Mouse (Mus musculus): ENCODE measurements around the gene Psmd9. TPM values are rescaled to one million over a fixed set of nuclear protein-coding genes. Genes with fewer than 3 reads are reported as not detected.
"Not testable (repeated sequence)": the region's sequence is repeated elsewhere in the genome, so short reads cannot be mapped to it uniquely, and the experiment has no call there.

Gene Psmd9
- polyA plus RNA-seq, 1 experiment from 2014 or later, result 13.6 TPM

GRCm38 (mm10) chr5:123202771-123203170 is 33.6 kb downstream of the Psmd9 start:
- H3K27ac ChIP-seq; H3K79me2 ChIP-seq (ENCODE audit: inconsistent target); H3K36me3 ChIP-seq (ENCODE audit: inconsistent target); H3K4me3 ChIP-seq (ENCODE audit: inconsistent target): not testable (repeated sequence)
- no CpG with 5 or more reads among the region's 4 CpGs for WGBS (ENCODE audit: missing documents)

GRCm38 (mm10) chr5:123203591-123203990 is 34.4 kb downstream of the Psmd9 start:
- not testable (repeated sequence) for H3K27ac ChIP-seq; H3K4me3 ChIP-seq (ENCODE audit: inconsistent target); H3K79me2 ChIP-seq (ENCODE audit: inconsistent target); H3K36me3 ChIP-seq (ENCODE audit: inconsistent target)
- WGBS (ENCODE audit: missing documents), result 95% methylated on average over 5 of the region's 7 CpGs

GRCm38 (mm10) chr5:123222346-123223050 is 53.3 kb downstream of the Psmd9 start:
- H3K79me2 ChIP-seq (ENCODE audit: inconsistent target); H3K27ac ChIP-seq; H3K36me3 ChIP-seq (ENCODE audit: inconsistent target); H3K4me3 ChIP-seq (ENCODE audit: inconsistent target): not testable (repeated sequence)
- 83% methylated on average over 1 of the region's 5 CpGs for WGBS (ENCODE audit: missing documents)

- WGBS (ENCODE audit: missing documents), result 64% methylated on average over 4 of the region's 4 CpGs
- no peak overlapping the region for H3K4me3 ChIP-seq (ENCODE audit: inconsistent target)
- H3K79me2 ChIP-seq (ENCODE audit: inconsistent target), result no peaks in the 10 kb centered on the region
- H3K27ac ChIP-seq, result no peak overlapping the region
- H3K36me3 ChIP-seq (ENCODE audit: inconsistent target), result no peaks in the 10 kb centered on the region
Measured at GRCm38 (mm10) chr5:123223051-123223410, 53.8 kb downstream of the Psmd9 start.

DNA sequence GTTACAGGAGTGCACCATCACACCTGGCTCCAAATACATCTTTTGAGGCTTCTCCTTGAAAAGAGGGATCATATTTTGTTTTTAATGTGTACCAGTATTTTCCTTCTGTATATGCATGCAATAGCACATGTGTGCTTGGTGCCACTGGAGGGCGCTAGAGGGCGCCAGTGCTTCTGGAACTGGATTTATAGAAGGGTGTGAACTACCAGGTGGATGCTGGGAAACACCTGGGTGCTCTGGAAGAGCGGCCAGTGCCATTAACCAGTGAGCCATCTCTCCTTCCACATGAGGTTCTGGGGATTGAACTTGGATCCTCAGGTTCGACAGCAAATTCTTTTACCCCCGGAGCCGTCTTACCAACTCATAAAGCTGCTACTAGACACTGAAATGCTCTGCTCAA is 54.6 kb downstream of the Psmd9 start:
- not testable (repeated sequence) for H3K27ac ChIP-seq; H3K36me3 ChIP-seq (ENCODE audit: inconsistent target); H3K4me3 ChIP-seq (ENCODE audit: inconsistent target); H3K79me2 ChIP-seq (ENCODE audit: inconsistent target)
- WGBS (ENCODE audit: missing documents), result 100% methylated on average over 1 of the region's 6 CpGs

GRCm38 (mm10) chr5:123226851-123227250 is 57.6 kb downstream of the Psmd9 start:
- no peak overlapping the region for H3K4me3 ChIP-seq (ENCODE audit: inconsistent target)
- H3K36me3 ChIP-seq (ENCODE audit: inconsistent target), result no peaks in the 10 kb centered on the region
- H3K79me2 ChIP-seq (ENCODE audit: inconsistent target), result peaks cover 35% of the 10 kb centered on the region
- no peak overlapping the region for H3K27ac ChIP-seq
- WGBS (ENCODE audit: missing documents), result 94% methylated on average over 7 of the region's 7 CpGs

- Histone ChIP-seq H3K36me3 (ENCODE audit: inconsistent target) (no peaks in the 10 kb centered on the region), H3K4me3 (ENCODE audit: inconsistent target) (peak overlapping the region; percentile 91), H3K79me2 (ENCODE audit: inconsistent target) (peaks cover 46% of the 10 kb centered on the region), H3K27ac (peak overlapping the region; percentile 34)
- 2% methylated on average over 42 of the region's 42 CpGs for WGBS (ENCODE audit: missing documents)
Measured at GRCm38 (mm10) chr5:123227762-123228523, 58.7 kb downstream of the Psmd9 start.

DNA sequence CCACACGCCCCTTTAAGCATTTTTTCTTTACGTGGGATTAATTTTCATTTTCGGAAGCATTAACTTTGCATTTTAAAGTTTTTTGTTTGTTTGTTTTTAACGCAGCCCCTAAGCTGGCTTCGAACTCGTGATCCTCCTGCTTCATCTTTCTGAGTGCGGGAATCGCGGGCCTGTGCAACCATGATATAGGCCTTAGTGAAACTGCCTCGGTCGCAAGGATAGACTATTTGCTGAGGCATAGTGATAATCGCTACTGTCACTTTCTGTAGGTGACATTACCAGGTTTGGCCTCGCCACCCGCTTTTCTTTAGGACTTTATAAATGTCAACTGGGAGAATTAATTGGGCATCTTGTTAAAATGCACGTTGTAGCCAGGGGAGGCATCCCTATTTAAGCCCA is 59.3 kb downstream of the Psmd9 start:
- Histone ChIP-seq H3K79me2 (ENCODE audit: inconsistent target) (peaks cover 52% of the 10 kb centered on the region), H3K27ac (peak overlapping the region; percentile 34), H3K4me3 (ENCODE audit: inconsistent target) (peak overlapping the region; percentile 91), H3K36me3 (ENCODE audit: inconsistent target) (no peaks in the 10 kb centered on the region)
- 7% methylated on average over 15 of the region's 15 CpGs for WGBS (ENCODE audit: missing documents)

GRCm38 (mm10) chr5:123229296-123229695 is 60.1 kb downstream of the Psmd9 start:
- WGBS (ENCODE audit: missing documents), result 77% methylated on average over 5 of the region's 6 CpGs
- Histone ChIP-seq H3K4me3 (ENCODE audit: inconsistent target) (peak overlapping the region; percentile 91; the same call in 1 of the 2 replicates), H3K27ac (no peak overlapping the region)

DNA sequence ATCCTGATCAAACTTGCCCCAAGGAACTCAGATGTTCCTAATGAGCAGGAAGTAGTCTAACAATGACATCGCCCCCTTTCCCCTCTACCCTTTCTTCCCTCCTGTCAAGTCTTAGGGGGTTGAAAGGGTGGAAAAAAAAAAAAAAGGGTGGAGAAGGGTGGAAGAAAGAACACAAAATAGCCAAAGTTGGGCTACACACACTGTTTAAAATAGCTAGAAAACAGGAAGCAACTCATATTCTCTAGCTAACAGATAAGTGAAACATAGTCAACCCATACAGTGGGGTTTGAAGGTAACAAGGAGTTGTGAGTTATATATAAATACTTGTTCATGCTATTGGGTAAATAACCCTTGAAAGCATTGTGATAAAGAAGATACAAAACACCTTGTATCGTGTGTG is 63.0 kb downstream of the Psmd9 start:
- peaks cover 61% of the 10 kb centered on the region for H3K79me2 ChIP-seq (ENCODE audit: inconsistent target)
- no peak overlapping the region for H3K27ac ChIP-seq
- no peak overlapping the region for H3K4me3 ChIP-seq (ENCODE audit: inconsistent target)
- 83% methylated on average over 2 of the region's 2 CpGs for WGBS (ENCODE audit: missing documents)
- peaks cover 16% of the 10 kb centered on the region for H3K36me3 ChIP-seq (ENCODE audit: inconsistent target)

More at GRCm38 (mm10) chr5:123229296-123229695, 60.1 kb downstream of the Psmd9 start:
- no peaks in the 10 kb centered on the region for H3K36me3 ChIP-seq (ENCODE audit: inconsistent target)
- H3K79me2 ChIP-seq (ENCODE audit: inconsistent target), result peaks cover 60% of the 10 kb centered on the region

GRCm38 (mm10) chr5:123235731-123236130 is 66.5 kb downstream of the Psmd9 start:
- Histone ChIP-seq H3K36me3 (ENCODE audit: inconsistent target) (peaks cover 34% of the 10 kb centered on the region), H3K4me3 (ENCODE audit: inconsistent target) (no peak overlapping the region), H3K27ac (no peak overlapping the region), H3K79me2 (ENCODE audit: inconsistent target) (peaks cover 35% of the 10 kb centered on the region; the same call in 1 of the 2 replicates)
- WGBS (ENCODE audit: missing documents), result 91% methylated on average over 2 of the region's 2 CpGs

- no peak overlapping the region for H3K4me3 ChIP-seq (ENCODE audit: inconsistent target)
- over 99% methylated on average over 9 of the region's 9 CpGs for WGBS (ENCODE audit: missing documents)
- no peak overlapping the region for H3K27ac ChIP-seq
- peaks cover 40% of the 10 kb centered on the region for H3K36me3 ChIP-seq (ENCODE audit: inconsistent target)
- peaks cover 28% of the 10 kb centered on the region; the same call in 1 of the 2 replicates for H3K79me2 ChIP-seq (ENCODE audit: inconsistent target)
Measured at GRCm38 (mm10) chr5:123236426-123236825, 67.2 kb downstream of the Psmd9 start.

DNA sequence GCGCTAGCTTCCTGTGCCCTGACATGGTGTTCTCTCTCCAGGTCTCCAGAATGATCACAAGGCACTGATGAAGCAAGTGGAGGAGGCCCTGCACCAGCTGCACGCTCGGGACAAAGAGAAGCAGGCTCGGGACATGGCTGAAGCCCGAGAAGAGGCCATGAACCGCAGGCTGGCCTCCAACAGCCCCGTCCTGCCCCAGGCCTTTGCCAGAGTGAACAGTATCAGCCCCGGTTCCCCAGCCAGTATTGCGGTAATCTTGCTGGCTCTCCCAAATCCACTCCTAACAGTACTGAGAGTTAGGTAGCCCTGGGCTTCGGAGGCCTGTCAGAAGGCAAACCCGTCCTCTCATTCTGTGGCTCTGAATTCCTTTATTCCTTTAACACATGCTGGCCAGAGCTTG is 70.3 kb downstream of the Psmd9 start:
- over 99% methylated on average over 11 of the region's 11 CpGs for WGBS (ENCODE audit: missing documents)
- H3K27ac ChIP-seq, result no peak overlapping the region
- peaks cover 61% of the 10 kb centered on the region for H3K36me3 ChIP-seq (ENCODE audit: inconsistent target)
- no peaks in the 10 kb centered on the region for H3K79me2 ChIP-seq (ENCODE audit: inconsistent target)
- no peak overlapping the region for H3K4me3 ChIP-seq (ENCODE audit: inconsistent target)

DNA sequence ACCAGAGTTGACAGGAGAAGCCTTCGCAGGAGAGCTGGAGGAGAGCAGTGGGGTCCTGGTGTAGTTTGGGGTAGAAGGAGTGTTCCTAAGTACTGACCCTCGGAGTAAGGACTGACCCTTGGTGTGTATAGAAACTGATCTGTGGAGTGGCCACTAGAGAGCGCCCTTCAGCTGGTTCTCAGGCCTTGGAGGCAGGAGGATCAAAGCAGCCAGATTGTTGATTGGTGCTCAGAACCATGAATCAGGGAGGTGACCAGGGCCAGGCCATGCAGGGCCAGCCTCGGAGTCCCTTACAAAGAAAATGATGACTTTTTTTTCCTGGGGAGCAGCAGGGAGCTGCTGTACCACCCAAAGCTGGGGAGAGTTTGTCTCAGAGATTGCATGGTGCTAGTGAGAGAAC is 76.3 kb downstream of the Psmd9 start:
- H3K36me3 ChIP-seq (ENCODE audit: inconsistent target), result peaks cover 40% of the 10 kb centered on the region
- H3K79me2 ChIP-seq (ENCODE audit: inconsistent target), result no peaks in the 10 kb centered on the region
- 64% methylated on average over 3 of the region's 4 CpGs for WGBS (ENCODE audit: missing documents)
- no peak overlapping the region for H3K4me3 ChIP-seq (ENCODE audit: inconsistent target)
- no peak overlapping the region for H3K27ac ChIP-seq

DNA sequence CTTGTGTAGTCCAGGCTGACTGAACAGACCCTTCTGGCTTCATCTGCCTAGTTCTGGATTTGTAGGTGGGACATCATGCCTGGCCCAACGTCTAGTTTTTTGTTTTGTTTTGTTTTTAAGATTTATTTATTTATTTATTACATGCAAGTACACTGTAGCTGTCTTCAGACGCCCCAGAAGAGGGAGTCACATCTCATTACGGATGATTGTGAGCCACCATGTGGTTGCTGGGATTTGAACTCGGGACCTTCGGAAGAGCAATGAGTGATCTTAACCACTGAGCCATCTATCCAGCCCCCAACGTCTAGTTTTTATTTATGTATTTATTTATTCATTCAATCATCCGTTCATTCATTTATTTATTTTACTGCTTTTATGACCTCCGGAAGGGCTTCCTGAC is 82.2 kb downstream of the Psmd9 start:
- no peak overlapping the region for H3K27ac ChIP-seq
- 68% methylated on average over 6 of the region's 8 CpGs for WGBS (ENCODE audit: missing documents)
- peaks cover 11% of the 10 kb centered on the region; the same call in 1 of the 2 replicates for H3K36me3 ChIP-seq (ENCODE audit: inconsistent target)
- no peaks in the 10 kb centered on the region for H3K79me2 ChIP-seq (ENCODE audit: inconsistent target)
- no peak overlapping the region for H3K4me3 ChIP-seq (ENCODE audit: inconsistent target)
